Mouse (Mus musculus) heart, adult 11 months (tissue): ENCODE measurements at regions not wholly inside any gene's neighbourhood (a gene's known extent, or its start where the extent isn't known, plus 50 kb on each side); places are given as distances from the start of the nearest gene placed in this dataset.
"Not testable (repeated sequence)": the region's sequence is repeated elsewhere in the genome, so short reads cannot be mapped to it uniquely, and the experiment has no call there.

Source experiments
- DNase-seq: peaks from one replicate; pipeline ENCODE4 v3.0.0; 2022

DNA sequence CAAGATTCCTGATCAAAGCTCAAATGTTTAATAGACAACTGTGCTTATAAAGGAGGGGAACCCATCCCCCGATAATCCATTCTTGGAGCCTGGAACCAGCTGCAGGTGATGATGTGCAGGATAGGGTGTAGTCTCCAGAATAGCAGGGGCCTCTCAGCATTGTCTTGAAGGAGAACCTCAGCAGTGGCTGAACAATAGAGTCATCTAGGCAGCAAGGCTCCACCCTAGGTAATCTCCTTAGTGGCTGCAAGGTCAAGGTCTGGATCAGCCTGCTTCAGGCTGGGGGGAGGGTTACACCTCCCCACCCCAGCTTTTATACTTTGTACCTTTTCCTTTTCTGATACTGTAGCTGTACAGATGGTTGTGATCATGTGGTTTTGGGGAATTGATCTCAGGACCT lies 116.8 kb upstream of the Mettl4 start:
- DNase-seq: no peak

DNA sequence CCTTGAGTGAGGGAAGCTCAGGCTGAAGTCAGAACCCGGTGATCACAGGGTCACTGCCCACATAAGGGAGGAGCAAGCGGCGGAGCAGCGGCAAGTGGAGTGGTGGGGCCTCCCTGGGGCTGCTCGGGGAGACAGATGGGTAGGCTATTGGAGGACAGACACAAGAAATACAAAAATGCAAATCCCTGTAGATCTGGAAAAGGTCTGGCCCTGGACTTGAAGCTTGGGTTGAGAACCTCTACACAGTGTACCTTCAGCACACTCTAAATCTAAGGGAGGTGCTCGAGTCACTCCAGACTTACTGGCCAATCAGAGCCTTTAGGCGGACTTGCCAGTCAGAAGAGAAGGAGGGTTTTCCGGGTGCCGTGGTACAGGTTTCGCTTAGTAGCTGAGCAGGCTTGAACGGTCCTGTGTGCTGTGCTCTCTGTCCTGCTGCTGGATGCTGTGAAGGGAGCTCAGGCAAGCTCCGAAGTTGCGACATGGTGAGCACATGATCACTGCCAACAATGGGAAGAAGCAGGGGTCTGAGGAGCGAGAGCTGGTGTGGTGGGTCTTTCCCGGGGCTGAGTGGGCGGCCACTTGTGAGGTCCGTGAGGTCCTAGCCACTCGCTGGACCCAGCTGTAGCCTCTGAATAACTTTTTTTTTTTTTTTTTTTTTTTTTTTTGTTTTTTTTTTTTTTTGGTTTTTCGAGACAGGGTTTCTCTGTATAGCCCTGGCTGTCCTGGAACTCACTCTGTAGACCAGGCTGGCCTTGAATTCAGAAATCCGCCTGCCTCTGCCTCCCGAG lies 114.9 kb upstream of the Mettl4 start:
- DNase-seq: peak; percentile 99

DNA sequence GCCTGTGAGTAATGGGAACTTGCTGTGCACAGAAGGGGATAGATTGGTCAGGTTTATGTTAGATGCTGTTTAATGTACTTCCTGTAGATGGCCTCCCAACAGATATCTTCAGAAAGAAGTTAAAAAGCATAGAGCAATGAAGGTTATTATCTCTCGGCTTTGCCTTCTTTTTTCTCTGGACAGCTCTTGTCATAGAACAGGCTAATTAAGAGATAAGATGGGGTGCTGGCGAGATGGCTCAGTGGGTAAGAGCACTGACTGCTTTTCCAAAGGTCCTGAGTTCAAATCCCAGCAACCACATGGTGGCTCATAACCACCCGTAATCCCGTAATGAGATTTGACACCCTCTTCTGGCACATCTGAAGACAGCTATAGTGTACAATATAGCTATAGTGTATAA lies 104.9 kb upstream of the Mettl4 start:
- peak; percentile 41 for DNase-seq

DNA sequence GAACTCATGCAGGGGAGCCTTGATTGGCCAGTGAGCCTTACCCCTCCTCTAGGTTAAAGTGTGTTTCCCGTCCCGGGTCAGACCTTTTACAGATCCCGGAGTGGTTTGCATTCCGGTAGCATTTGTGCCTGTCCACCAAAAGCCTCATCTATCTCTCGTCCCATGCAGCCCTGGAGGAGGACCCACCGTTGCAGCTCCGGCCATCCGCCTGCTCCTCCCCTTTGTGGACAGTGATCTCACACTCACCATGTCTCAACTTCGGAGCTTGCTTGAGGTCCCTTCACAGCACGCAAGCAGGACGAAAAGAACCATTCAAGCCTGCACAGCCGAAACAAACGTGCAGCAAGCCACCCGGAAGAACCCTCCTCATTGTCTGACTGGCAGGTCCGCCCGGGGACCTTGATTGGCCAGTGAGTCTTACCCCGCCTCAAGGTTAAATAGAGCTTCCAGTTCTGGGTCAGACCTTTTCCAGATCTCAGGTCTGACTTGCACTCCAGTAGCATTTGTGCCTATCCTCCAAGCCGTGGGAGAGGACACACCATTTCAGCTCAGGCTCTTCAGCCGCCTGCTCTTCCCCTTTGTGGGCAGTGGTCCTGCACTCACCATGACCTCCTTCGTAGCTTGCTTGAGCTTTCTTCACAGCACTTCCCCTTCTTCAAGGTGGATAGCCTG lies 84.8 kb upstream of the Mettl4 start:
- DNase-seq: peak; percentile 98

DNA sequence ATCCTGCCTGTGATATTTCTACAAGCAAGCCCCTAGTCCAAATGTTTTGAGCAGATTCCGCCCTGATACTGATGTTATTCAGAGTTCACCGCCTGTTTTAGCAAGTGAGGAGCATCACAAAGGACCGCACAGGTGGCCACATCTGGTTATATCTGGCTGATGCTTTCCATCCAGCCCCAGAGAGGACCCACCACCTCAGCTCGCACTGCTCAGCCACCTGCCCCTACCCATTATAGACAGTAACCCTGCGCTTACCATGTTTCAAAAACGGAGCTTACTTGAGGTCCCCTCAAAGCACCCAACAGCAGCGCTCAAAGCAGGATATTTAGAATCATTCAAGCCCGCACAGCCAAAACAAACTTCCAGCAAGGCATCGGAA lies 84.2 kb upstream of the Mettl4 start:
- not testable (repeated sequence) for DNase-seq

- not testable (repeated sequence) for DNase-seq
Measured at GRCm38 (mm10) chr17:94826415-94826814, 76.6 kb upstream of the Mettl4 start.

- no peak for DNase-seq
Measured at GRCm38 (mm10) chr17:94808758-94809157, 58.9 kb upstream of the Mettl4 start.
